Mouse (Mus musculus) urinary bladder, postnatal 14 days (tissue): Measurements from ENCODE around the gene Col26a1.
A peak's percentile ranks its signal among the peaks of the same experiment; 100 is the strongest.
"Not testable (repeated sequence)": the region's sequence is repeated elsewhere in the genome, so short reads cannot be mapped to it uniquely, and the experiment has no call there.

Experiments used
- DNase-seq: peaks from one replicate; pipeline ENCODE4 v3.0.0; 2021; ENCODE audit warnings: low spot score

Gene Col26a1

GRCm38 (mm10) chr5:136753176-136753575, 129.8 kb downstream of the Col26a1 start:
- DNase-seq: not testable (repeated sequence)

- DNase-seq: no peak
Observed at GRCm38 (mm10) chr5:136752104-136752503, 130.9 kb downstream of the Col26a1 start.

DNA sequence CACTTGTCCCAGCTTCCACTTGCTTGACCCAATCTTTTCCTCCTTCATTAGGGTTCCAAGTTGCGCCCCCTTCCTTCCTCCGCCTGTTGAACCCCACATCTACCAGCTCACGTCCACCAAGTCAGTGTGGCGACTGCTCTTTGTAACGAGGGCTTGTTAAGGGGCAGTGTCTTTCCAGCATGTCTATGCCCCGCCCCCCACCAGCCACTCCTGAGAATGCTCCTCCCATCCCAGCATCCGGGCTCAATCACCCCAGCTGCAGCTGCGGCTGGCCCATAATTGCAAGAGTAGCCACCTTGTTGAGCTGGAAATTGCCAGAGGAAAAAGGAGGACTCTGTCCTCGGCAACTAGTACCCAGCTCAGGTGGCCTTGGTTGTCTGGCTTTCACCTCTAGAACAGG, 136.4 kb downstream of the Col26a1 start:
- DNase-seq: no peak

GRCm38 (mm10) chr5:136738918-136739317, 144.1 kb downstream of the Col26a1 start:
- DNase-seq: no peak

DNA sequence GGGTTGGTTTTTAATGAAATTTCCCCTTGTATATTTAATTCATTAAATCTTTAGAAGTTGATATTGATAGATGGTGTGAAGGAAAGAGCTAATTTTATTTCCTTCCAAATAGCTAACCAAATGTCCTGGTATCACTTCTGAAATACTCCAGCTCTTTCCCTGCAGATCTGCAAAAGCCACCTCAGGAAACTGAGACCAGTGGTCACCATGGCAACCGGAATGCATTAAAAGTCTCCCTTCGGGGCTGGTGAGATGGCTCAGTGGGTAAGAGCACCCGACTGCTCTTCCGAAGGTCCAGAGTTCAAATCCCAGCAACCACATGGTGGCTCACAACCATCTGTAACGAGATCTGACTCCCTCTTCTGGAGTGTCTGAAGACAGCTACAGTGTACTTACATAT, 156.7 kb downstream of the Col26a1 start:
- DNase-seq: not testable (repeated sequence)

DNA sequence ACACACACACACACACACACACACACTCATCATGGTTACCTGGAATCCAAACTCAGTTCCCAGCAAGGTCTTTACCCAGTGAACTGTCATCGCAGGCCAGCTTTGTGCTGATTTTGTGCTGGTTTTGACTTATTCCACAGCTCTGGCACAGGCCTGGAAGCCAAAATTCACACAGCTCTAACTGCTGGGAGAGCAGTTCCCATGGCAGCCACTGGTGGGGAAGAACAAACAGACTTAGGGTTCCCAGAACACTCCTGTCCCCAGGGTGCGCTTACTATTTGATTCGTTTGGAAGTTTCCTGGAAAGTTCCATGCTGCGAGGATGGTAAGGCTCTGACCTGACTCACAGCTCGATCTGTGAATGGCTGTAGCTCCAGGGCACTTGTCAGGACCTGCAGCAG, 161.4 kb downstream of the Col26a1 start:
- DNase-seq: peak; percentile 6

DNA sequence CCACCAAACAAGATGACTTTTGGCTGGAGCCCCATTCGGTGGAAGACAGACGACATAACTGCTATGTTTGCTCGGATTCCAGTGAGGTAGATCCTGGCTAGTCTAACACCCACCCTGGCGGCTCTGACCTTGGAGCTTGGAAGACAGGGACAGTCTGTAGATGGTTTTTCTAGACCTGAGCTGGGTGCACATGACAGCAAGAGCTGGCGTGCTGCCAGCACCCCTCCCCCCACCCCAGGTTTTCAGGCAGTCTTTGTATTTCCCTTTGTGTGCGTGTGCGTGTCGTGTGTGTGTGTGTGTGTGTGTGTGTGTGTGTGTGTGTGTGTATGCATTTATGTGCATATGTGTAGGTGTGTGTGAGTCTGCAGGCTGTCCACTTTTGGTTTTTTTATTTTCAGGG, 164.4 kb downstream of the Col26a1 start:
- DNase-seq: no peak

DNA sequence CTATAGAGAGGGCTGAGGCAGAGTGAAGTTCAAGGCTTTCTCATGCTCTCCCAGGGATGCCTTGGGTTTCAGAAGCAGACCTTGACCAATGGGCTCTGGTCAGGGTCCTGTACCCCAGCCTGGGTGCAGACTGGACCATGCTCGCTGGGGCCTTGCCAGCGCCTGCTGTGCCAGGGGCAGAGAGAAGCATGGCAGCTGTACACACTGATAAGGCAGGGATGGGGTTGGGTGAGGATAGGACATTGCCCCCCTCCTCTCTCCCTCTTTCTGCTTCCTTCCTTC, 165.5 kb downstream of the Col26a1 start:
- no peak for DNase-seq

GRCm38 (mm10) chr5:136716696-136717572, 166.1 kb downstream of the Col26a1 start:
- DNase-seq: no peak

DNA sequence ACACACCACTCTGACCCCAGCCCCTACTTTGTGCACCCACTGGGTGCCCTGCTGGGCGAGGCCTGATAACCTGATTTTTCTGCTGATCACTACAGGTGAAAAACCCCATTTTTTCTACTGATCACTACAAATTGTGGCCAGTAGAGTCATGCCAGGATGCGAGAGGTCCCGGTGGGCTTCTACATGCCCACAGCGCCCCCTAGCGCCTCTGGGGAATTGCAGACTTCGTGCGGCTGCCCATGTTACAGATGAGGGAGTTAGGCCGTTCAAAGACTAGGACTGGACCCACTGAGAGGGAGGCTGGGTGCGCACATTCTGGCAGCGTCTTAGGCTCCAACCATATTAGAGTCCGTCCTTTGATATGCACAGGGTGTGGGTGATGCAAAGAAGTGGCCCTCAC, 168.1 kb downstream of the Col26a1 start:
- peak; percentile 46 for DNase-seq

DNA sequence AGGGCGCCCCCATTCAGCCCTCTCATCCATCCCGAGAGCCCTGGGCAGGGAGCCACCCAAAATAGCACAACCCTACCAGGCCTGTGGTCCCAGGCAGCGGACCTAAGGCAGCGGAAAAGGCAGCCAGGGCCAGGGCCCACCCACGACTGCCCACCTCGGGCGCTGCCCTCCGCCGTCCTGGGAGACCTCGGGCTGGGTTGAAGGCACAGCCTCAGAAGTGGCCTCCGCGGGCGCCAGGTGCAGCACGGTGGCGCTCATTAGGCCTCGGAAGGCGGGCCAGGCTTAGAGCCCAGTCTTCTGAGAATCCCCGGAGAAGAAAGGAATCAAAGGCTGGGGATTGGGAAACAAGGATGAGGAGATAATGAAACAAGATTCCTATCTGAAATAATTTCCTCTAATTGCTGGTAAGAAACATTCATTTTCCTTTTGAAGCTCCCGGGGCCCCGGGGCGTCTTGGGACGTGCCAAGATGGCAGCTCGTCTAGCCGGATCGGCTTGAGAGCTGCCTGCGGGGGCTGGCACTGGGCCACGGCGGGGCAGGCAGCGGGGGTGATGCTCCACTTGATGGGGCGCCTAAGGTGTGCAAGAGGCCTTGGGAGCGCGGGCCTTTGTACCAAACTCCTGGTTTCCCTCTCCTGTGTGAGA, 168.7 kb downstream of the Col26a1 start:
- peak; percentile 55 for DNase-seq

GRCm38 (mm10) chr5:136710742-136711141, 172.3 kb downstream of the Col26a1 start:
- DNase-seq: no peak

- no peak for DNase-seq
Observed at GRCm38 (mm10) chr5:136708116-136708515, 174.9 kb downstream of the Col26a1 start.

DNA sequence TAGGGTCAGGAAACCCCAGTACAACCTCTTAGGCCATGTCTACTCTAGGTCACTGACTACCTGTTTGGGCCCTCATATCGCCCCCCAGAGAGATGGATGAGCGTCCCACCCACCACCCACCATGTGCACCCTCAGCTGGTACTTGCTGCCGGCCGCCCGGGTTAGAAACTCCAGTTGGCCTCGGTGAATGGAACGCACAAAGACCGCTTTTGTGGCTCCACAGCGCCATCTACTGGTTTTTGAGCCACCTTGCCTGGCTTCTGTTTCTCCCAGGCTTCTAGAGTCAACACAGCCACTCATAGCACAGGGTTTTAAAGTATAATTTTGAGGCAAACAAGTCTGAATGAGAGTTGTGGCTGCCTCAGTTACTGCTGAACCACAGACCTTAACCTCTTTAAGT, 176.2 kb downstream of the Col26a1 start:
- peak; percentile 81 for DNase-seq

DNA sequence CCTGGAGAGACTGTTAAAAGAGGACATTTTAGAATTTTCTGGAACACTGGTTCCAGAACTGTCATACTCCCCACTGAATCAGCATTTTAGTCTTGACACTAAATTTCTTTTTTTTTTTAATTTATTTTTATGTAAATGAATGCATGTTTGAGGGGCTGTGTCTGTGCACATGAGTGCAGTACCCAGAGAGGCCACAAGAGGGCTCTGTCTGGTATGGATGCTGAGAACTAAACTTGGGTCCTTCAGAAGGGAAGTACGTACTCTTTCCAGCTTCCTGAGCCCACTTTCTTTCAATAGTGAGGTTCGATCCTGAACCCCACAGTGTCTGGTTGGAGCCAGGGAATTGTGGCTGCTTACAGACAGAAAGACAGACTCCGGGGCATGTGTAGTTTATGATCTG, 177.5 kb downstream of the Col26a1 start:
- DNase-seq: no peak

DNA sequence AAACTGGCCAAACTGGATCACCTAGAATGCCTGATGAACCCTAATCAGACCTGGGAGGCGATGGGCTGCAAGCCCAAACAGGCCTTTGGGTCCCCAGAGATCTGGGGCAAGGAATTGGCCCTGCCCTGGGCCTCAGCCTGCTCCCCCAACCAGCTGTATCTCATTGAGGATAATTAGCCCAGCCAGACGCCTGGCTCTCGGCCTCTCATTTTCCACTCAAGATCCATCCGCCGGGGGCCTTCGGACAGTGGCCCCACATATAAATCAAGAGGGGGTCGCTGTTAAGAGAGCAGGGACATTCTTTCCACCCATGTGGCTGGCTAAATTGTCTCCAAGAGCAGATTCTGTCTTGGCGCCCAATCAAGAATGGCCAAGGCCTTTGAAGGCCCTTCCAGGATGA, 178.9 kb downstream of the Col26a1 start:
- DNase-seq: peak; percentile 54

- peak; percentile 88 for DNase-seq
Observed at GRCm38 (mm10) chr5:136703751-136704150, 179.3 kb downstream of the Col26a1 start.

- DNase-seq: peak; percentile 63
Observed at GRCm38 (mm10) chr5:136702159-136702725, 180.8 kb downstream of the Col26a1 start.

- no peak for DNase-seq
Observed at GRCm38 (mm10) chr5:136697618-136698017, 185.4 kb downstream of the Col26a1 start.

DNA sequence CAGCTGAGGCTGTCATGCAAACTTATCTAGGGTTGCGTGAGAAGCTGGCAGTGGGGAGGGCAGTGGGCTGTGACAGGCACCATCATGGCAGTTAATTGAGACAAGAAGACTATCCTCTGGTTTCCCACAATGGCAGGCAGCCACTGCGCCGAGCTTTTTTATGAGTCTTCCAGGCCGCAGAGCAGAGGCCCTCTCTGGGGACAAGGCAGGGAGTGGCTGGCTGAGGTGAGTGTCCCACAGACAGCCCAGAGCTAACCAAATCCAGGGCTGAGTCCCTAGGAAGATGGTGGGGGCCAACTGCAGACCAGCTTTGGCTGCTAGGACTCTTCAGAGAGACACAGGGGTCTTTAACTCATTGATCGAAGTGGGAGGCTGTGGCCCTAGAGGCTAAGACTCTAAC, 186.5 kb downstream of the Col26a1 start:
- DNase-seq: no peak

- DNase-seq: no peak
Observed at GRCm38 (mm10) chr5:136694976-136695375, 188.0 kb downstream of the Col26a1 start.

- no peak for DNase-seq
Observed at GRCm38 (mm10) chr5:136693418-136693817, 189.6 kb downstream of the Col26a1 start.

DNA sequence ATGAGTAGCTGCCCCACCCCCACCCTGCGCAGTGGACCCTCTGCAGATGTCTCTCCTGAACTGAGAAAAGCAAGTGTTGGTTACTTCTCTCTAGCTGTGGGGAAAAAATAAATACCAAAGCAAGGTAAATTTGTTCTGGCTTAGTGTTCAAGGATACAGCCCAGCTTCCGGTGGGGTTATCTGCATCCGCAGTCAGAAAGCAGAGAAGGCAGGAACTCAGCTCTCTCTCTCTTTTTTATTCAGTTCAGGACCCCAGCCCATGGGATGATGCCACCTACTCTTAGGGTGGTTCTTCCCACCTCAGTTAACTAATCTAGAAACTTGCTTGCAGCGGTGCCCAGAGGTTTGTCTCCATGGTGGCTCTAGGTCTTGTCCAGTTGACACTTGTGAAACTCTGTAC, 190.2 kb downstream of the Col26a1 start, which contains the start of gene Myl10:
Gene Myl10 (plus strand): TSS at position 363 of the 400 bp plus-strand sequence.
- DNase-seq: no peak
